Mouse (Mus musculus): Measurements from ENCODE around the gene Cox6b1.

The Cox6b1 gene

DNA sequence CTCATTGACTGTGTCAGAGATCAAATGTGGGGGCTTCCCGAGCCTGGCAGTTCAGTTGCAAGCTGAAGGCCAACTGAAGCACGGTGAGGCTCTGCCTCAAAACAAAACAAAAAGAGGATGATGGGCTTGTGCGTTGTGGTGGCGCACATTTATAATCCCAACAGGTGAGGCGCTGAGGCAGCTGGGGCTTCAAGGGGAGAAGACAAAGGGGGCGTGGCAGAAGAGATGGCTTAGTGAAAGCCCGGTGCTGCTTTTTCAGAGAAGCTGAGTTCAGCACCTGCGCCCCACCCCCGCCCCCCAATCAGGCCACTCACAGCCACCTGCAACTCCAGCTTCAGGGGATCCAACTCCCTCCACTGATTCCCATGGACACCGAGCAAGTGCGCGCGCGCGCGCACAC, 17.5 kb downstream of the Cox6b1 start:
- no peak for DNase-seq

DNA sequence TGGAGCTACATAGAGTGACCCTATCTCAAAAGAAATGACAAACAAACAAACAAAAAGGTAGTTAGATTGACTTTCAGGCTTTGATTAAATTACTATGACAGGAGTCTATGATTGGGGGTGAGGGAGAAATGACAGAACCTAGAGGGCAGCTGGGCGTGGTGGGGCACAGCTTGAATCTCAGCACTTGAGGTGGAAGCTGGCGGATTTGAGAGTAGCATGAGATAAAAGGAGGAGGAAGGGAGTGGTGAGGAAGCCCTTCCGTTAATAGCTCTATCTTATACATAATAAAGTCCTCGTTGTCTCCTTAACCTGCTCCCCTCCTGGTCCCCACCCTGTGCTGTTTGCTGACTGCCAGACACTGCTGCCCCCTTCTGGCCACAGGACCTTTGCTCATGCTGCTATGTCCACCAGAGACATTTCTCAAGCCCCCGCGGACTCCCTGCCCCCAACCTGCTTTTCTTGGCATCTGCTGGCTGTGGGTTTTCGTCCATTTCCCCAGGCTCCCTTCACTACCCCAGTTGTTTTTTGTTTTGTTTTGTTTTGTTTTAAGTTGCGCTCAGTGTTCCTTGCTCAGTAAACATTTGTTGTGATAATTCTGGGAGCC, 18.1 kb downstream of the Cox6b1 start:
- peak in 1 of 2 experiments; percentile 62 for DNase-seq

GRCm38 (mm10) chr7:30604944-30605343, 21.0 kb downstream of the Cox6b1 start:
- no peak for DNase-seq

GRCm38 (mm10) chr7:30604424-30604823, 21.5 kb downstream of the Cox6b1 start:
- no peak for DNase-seq

- peak; percentile 58 to 84 for DNase-seq
Measured at GRCm38 (mm10) chr7:30602583-30602982, 23.4 kb downstream of the Cox6b1 start.

- DNase-seq: peak; percentile 53 to 66
Measured at GRCm38 (mm10) chr7:30600651-30601050, 25.3 kb downstream of the Cox6b1 start.

DNA sequence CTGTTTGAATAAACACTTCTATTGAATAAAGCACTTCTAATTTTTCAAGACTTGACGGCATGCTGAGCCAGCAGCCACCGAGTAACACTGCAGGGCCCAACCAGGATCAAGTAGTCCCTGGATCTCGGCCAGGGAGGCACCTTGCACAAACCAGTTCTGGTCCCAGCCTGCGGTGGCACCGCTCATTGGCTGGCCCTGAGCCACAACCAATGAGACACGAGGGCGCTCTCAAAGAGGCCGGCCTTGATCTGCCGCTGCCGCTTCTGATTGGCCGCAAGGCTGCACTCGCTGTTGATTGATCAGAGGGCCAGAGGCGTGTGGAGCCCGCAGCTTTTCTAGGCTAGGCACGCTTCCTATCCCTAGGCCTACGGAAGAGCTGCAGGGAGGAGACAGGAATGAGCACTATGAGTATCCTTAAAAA, 26.0 kb downstream of the Cox6b1 start:
- DNase-seq: peak; percentile 97

DNA sequence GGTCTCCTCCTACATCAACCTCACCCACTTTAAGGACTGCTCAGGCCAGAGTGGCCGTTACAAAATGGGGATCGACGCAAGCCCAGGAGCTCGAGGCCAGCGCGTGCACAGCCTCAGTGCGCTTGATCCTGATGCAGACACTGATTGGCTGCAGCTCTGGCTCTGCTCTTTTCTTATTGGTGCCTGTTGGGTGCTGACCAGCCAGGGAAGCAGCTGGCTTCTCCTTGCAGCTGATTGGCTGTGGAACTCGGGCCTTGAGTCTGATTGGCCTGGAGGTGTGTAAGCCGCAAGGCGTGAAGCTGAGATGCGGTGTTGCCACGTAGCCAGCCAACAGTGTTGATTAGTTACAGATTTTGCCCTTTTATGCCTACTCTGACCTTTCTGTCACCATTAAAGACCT, 27.2 kb downstream of the Cox6b1 start, which contains the start of gene Zbtb32:
Gene Zbtb32 (minus strand): TSS at position 124 of the 400 bp plus-strand sequence.
- DNase-seq: no peak

DNA sequence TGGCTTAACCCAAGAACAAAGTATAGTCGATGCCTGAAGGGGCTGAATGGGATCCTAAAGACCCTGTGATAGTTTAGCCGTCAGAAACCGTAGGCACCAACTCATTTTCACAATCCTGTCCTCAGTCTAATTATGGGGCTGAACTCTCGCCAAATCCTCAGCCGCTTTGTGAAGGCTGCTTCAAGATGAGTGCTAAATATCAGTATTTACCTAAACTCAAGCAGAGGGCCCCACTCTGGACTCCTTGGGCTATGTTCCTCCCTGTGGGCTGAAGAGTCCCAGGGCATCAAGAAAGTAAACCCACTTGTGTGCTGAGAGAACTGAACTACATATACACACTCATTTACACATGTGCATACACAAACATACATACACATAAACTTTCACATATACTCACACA, 29.1 kb downstream of the Cox6b1 start:
- DNase-seq: no peak

DNA sequence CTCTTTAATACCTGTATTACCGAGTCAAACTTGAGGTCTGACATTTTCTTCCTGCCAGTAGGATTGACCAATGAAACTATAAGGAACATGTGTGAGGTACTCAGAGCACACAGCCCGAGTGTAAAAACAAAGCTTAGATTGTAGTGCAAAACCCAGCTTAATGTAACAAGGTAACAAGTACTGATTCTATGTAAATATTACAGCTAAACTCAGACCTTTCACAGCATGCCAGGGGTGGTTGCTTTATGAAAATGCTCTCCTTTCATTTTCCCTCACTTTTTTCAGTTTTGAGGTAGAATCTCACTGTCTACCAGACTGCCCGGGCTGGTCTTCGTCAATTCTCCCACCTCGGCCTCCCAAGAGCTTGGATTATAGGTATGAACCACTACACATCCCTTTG, 29.9 kb downstream of the Cox6b1 start:
- DNase-seq: no peak

- no peak for DNase-seq
Measured at GRCm38 (mm10) chr7:30594510-30595024, 31.4 kb downstream of the Cox6b1 start.

DNA sequence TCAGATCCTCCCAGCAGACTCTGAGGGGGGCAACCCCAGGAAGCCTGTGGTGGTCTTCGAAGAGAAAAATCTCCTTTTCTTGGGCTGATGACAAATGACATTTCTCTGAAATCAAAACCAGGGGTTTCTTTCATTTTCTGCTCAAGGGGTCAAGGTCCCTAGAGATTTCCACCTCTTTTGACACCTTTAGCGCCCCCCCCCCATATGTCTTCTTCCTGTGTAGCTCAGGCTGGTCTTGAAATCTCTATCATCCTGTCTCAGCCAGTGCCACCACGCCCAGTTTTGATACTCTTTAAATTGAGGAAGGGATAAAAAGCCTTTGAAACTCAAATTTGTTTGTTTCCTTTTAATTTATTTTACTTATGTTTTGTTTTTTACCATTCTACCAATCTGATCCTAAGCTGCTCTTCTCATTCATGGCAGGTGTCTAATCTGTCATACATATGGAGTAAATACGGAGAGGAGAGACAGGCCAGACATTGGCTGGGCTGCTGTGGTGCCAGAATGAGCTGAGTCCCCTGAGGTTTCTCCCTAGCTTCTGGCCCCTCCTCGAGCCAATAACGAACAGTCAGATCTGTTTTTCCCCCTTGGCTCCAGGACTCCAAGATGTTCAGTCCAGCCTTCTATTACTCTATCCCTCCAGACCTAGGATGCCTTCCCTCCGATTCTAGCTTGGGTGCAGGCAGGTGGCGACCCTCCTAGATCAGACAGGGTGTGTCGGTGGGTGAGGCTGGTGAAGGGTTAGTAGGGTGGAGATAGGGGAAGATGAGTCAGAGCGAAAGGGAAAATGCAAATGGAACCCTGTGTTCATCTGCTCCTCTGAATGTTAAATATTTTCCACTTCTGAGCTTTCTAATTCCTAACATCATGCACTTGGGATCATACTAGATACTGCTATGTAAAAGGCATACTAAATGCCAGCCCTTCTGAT, 32.1 kb downstream of the Cox6b1 start:
- no peak for DNase-seq

- no peak for DNase-seq
Measured at GRCm38 (mm10) chr7:30592772-30593423, 33.1 kb downstream of the Cox6b1 start.

GRCm38 (mm10) chr7:30591605-30591951, 34.4 kb downstream of the Cox6b1 start:
- no peak for DNase-seq

DNA sequence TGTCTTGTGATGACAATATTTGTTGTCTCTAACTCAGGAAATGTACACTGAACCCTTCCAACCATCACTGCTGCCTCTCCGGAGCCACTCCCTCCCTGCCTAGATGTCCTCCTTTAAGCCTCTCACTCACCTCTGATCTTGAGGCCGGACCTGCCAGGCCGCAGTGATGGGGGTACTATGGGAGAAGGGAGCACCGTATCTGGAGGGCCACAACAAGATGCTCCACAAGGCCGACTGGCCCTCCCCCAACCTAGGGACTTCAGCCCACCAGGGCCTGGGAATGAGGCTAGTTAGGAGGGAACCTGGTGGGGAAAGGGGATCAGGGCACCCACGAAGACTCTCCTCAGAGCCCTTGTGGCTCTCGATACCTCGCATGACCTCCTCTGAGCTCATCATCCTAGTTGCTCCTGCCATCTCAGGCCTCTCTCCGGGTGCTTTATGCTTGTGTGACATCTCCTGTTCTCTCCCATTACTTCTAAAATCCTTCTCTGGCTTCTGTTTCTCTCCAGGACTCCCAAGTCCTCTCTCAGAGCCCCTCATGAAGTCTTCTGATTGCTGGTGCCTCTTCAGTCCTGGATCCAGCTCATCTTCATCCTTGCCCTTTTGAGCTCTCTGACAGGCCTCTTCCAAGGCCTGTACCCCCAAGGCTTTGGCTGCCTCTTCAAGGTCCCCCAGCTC, 34.9 kb downstream of the Cox6b1 start:
- no peak for DNase-seq

- peak; percentile 86 to 91 for DNase-seq
Measured at GRCm38 (mm10) chr7:30589435-30590301, 36.3 kb downstream of the Cox6b1 start.

GRCm38 (mm10) chr7:30588676-30589434, 37.1 kb downstream of the Cox6b1 start, which contains the start of gene Kmt2b:
Gene Kmt2b (minus strand): TSS chr7:30588726.
- peak; percentile 97 to 99 for DNase-seq

DNA sequence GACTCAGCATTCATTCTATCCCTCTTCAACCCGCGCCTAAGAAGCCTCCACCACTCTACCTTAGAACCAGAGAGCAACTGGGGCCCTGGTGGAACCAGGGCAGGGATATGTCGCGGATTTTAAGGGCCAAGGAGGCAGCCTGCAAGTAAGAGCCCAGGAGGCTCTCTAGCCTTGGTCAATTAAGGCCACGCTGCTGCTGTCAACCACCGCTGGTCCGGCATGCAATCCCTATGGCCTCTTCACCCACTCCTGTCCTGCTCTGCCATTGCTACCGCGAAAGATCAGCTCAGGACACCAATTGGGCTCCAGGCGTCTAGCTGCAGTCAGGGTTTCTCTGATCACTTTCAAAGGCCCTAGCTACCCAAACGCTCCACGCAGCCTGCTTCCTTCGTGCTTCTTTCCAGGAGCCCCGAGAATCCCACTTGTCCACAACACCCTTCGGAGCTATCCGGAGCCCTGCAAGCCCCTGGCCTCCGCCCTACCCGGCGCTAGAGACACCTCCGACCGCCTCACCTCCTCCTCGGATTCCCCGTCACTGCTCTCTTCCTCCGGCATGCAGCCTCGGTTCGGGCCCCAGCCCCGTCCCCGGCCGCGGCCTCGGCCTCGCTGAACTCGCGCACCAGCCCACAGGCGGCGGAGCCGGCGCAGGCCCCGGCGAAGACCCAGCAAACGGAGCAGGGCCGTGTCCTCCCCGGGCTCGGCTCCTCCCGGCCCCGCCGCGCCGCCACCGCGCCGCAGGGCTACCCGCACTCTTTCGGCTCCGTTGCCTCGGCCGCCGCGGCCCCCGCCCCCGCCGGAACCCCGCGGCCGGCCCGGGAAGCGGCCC, 37.9 kb downstream of the Cox6b1 start:
- DNase-seq: peak; percentile 42 to 48

DNA sequence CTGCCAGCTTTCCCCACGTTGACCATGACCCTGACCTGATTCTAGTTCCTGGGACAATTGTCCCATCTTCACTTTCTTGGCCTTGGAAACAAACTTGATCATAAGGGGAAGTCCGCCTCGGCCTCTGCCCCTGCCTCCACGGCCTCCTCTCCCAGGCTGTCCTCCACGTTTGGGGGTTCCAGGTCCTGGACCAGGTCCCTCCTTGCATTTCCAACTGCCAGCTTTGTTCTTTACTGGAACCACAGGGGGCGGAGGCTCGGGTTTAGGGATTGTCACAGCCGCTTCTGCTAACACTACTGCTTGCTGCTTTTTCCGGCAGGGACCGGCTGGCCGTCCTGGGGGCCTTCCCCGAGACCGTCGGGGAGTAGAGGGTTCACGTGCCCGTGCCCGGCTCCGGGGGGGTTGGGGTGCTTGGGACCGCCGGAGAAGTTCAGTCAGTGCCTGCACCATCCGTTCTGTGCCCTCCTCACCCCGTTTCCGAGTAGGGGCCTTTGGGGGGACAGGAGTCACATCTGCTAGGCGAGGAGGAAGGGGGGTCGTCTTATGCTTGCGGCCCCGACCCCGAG, 39.4 kb downstream of the Cox6b1 start:
- DNase-seq: no peak

- DNase-seq: no peak
Measured at GRCm38 (mm10) chr7:30585170-30585569, 40.8 kb downstream of the Cox6b1 start.
